Mouse (Mus musculus) T-cell, adult 2 months (primary cell): ENCODE results near the gene Cela3b.
A peak's percentile ranks its signal among the peaks of the same experiment; 100 is the strongest.

ENCODE experiments used
- DNase-seq: peaks from one replicate; pipeline ENCODE4 v3.0.0; 2022; ENCODE audit warnings: low spot score

Gene Cela3b

DNA sequence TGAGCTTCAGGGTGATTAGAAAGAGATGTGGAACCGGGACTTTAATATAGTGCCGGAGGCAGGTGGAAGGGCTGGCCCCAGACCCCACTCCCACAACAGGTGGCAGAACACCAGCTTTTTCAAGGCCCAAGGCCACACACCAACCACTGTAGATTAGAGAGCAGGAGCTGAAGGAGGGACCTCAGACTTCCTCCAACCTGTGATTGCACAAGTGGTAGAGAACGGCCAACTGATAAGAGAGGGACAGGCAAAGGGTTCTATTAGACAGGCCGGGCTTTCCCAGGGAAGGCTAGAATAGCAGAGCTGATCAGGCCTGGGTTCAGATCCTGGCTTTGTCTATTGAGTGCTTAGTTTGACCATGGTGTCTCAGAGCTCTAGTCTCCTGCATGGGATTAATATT, at the start of gene Cela3b:
Gene Cela3b (minus strand): TSS at position 39 of the 400 bp plus-strand sequence.
- DNase-seq: no peak

- DNase-seq: no peak
Observed at GRCm38 (mm10) chr4:137479757-137480156, 49.4 kb upstream of the Cela3b start.

DNA sequence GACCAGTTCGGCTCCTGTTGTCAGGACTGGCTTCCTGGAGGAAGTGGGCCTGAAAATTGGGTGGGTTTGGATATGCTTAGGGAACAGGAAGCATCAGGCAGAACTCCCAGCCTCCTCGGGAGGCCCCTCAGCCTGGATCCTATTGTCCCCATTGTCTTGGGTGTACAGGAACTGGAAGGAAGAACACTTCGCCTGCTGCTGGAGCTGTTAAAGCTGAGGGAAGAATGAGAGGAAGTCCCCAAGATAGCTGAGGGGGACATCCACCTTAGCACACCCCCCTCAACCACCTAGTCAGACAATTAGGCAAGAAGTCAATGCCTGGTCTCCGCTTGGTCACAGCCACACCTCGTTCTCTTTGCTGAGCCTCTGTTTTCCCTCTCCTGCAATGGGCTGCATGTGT, 48.0 kb upstream of the Cela3b start:
- no peak for DNase-seq

- DNase-seq: no peak
Observed at GRCm38 (mm10) chr4:137477611-137478010, 47.3 kb upstream of the Cela3b start.

GRCm38 (mm10) chr4:137476761-137477237, 46.5 kb upstream of the Cela3b start:
- DNase-seq: no peak

DNA sequence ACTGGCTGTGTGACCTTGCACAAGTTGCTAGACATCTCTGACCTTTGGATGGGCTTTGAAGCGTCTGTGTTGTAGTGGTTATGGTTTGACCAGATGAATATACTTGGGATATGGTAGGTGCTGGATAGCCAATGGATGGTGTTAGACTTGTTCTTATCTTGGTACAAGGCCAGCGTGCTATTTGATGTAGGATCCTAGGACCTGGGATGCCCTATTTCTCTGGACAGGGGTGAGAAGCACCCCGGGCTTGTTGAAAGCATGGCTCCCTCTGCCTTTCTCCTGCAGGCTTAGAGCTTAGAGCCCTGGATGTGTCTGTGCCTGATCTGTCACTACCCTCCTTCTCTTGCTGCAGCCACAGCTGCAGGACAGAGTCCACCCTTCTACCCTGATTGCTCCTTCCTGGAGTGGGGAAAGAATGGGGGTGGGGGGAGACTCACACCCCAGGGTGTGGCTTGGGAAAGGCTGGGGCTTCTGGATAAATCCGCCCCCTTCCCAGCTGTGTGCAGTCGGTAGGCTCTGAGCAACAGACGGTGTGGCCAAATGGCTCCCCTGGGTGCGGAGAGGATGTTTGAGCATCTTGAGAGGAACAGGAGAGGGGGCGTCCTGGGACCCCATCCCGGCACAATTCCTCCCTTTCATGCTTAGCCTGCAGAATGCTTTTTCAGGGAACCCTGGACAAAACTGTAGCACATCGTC, 45.9 kb upstream of the Cela3b start:
- no peak for DNase-seq

DNA sequence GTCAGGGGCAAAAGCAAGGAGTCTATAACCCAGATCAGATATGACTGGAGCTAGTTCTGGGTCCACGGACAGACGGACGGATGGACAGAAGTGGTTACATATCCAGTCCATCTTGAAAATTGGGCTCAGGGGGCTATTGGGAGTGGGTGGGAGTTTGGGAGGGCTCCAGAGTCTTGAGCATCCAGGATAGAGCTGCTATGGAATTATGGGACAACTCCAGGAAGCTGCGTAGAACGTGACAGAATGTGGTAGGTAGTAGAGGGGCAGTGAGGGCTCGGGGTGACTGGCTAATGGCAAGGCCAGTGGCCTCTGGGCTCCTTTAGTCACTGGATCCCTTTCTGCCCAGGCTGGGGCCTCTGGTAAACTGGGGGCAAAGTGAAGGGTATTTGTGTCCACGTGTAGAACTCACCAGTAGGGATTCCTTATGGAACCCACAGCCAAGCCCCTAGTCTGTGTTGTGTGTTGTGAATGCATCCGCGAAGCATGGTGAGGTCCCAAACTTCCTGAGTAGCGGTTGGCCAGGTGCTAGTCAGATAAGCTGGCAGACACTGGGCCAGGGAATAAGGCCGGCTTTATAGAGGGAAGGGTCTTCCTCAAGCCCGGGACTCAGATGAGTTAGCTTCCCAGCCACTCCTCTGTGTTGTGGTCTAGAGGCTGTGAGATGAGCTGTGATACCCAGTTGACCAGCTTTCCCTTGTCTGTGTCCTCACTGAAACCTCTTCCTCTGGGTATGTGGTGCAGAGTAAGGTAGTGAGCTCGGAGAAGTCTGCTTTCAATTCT, 45.1 kb upstream of the Cela3b start:
- no peak for DNase-seq

DNA sequence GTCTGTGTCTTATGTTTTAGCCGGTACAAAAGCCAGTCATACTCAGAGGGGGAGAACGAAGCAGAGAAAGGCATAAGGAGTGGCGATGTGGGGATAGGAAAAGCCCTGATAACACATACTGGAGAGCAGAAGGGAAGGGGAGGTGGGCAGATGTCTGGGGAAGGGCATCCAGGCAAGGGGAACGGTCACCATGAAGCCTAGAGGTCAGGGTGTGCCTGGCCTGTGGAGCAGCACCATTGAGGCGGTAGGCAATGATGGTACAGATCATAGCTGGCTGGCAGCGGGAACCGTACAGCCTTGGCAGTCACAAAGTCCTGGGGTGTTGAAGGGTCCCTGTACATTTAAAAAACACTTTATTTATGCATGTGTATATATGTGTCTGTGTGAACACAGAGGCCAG, 44.4 kb upstream of the Cela3b start:
- DNase-seq: no peak

GRCm38 (mm10) chr4:137473701-137474388, 43.5 kb upstream of the Cela3b start:
- DNase-seq: no peak

- DNase-seq: no peak
Observed at GRCm38 (mm10) chr4:137473240-137473639, 42.9 kb upstream of the Cela3b start.

- no peak for DNase-seq
Observed at GRCm38 (mm10) chr4:137471326-137471725, 41.0 kb upstream of the Cela3b start.

DNA sequence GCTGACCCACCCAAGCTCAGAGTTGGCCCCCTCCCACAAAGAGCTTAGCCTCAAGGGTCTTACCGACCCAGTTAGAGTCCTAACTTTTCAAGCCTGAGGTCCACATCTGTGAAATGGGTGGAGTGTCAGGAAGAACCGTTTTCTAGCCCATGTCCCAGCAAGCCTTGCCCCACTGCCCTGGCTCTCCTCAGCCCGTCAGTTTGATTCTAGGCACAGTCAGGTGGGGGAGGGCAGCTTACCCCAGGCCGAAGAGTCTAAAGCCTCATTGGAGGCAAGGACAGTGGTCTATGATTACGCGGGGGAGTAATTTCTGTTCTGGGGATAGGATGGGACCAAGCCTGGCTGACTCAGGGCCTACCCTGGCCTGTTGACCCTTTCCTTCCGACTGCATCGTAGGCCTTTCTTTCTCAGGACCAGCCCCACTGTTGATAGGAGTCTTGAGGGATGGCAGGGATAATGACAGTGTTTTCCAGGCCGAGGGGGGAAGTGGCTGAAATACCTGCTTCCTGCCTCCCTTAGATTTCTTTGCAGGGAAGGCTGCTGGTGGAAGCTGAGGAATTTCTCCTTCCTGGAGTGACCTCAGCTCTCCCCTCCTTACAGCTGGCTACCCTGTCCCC, 40.5 kb upstream of the Cela3b start:
- no peak for DNase-seq

DNA sequence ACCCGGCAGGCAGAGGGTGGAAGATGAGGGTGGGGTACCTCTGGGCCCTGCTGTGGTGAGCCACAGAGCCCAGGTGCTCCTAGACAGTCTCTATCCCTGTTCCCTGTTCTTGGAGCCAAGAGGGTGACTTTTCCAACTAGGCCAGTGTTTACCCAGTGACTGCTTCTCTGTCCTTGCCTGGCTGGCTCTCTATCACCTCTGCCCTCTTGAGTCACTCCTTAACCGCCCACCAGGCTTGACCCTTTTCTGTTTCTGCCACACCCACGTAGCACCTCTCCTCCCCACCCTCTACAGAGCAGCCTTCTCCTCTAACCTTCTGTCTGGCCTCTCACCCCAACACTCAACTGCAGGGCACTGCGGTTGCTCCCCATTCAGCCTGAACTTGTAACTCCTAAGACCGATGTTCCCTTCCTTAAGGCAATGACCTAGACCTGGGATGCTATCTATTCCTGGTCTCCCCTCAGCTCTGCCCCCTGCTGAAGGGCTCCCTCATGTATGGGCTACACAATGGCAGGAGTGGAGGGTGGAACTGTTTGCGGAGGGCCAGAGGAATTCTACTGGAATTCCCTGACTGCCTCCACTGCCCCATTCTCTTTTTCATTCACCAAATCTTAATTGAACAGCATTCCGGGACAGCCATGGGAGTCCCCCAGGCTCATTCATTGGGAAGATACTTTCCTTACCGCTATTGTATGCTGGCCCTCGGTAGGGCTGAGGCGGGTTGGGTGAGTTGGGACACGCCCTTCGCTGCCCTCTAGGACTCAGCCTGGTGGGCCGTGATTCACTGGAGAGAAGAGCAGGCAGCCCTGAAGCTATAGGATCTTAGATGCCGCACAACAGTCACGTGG, 39.7 kb upstream of the Cela3b start:
- DNase-seq: no peak

DNA sequence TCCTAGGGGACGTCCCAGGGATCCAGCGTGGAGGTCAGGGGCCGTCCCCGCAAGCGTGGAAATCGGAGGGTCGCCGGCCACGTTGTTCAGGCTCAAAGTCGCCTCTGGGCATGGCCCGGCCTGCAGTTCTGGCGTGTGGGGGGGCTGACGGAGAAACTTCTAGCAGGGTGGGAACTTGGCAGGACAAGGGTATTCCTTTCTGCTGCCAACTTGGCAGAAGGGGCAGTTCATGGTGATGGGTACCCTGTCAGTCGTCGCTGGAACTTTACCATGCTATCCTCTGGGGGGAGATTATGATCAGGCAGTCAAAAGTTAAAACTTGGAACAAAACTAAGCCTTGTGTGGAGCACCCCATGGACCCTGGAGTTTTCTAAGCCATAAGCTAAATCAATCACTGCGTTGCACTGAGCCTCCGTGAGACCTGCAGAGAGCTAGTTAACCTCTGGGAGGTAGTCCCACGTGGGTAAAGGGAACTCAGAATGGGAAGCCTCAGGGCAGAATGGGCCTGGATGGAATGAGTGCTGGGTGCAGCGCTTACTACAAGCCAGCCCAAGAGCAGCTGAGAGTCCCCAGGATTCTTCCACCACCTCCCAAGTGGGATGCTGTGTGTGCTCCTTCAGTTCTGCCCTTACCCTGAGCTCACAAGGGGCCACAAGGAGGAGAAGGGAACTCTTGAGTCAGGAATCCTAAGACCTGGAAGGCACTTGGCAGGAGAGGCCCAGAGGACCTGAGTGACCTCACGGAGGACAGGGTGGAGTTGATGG, 38.9 kb upstream of the Cela3b start:
- no peak for DNase-seq

DNA sequence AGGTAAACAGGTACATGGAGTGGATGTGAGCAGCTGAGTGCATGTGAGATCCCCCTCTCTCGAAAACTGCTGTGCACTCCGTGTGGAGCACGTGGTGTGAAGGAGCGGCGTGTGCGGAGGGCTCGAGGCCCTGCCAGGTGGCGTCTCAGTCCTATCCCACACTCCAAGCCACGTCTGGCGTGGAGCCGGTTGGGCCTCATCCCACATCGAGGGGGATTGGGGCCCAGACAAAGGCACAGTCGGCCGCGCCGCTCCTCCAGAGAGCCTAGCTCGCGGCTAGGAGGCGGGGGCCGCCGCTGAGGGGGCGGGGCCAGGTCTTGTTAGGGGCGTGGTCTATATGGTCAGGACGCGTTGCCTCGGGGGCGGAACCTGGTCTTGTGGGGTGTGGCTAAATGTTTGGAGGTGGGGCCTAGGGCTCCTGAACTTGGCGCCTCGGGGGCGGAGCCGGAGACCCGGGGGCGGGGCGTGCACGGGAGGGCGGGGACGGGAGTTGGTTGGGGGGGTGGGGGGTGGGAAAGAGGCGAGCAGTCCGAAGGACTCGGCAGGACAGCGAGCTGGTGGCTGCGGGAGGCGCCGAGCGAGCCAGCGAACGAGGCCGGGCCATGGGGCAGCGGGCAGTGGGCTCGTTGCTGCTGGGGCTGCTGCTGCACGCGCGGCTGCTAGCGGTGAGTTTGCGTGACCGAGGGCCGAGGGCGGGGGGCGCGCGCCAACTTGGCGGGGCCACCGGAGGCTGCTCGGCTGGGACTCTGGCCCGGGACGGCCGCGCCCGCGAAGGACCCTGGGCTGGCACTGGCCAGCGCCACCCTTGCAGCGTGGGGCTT, 38.1 kb upstream of the Cela3b start, which contains the start of gene Hspg2:
Gene Hspg2 (plus strand): TSS at position 510 of the 821 bp plus-strand sequence.
- peak; percentile 85 for DNase-seq

- DNase-seq: no peak
Observed at GRCm38 (mm10) chr4:137467525-137467924, 37.2 kb upstream of the Cela3b start.

DNA sequence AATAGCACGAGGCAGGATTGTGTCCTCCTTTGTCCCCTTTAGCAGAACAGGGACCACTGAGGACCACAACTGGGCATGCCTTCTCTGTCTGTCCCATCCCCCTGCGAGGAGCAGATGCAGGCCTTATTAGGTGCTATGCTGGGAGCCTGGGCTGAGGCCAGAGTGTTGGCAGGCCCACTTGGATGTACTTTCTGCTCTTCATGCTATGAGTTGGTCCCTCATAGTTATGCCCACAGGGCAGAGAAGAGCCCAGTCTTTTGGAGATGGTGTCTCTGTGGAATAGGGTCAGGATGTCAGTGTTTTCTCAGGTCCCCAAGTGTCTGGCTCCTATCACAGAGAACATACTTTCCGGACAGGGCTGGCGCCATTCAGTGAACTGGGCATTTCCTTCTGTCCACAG, 36.7 kb upstream of the Cela3b start:
- no peak for DNase-seq

- no peak for DNase-seq
Observed at GRCm38 (mm10) chr4:137465125-137465787, 34.9 kb upstream of the Cela3b start.
